Mouse (Mus musculus): ENCODE data around the gene Slco1a4. TPM values are rescaled to one million over a fixed set of nuclear protein-coding genes. Genes with fewer than 3 reads are reported as not detected.

Slco1a4 gene
- 0.30 and 0.50 TPM in 2 replicates for polyA plus RNA-seq (2012; rRNA removed)

DNA sequence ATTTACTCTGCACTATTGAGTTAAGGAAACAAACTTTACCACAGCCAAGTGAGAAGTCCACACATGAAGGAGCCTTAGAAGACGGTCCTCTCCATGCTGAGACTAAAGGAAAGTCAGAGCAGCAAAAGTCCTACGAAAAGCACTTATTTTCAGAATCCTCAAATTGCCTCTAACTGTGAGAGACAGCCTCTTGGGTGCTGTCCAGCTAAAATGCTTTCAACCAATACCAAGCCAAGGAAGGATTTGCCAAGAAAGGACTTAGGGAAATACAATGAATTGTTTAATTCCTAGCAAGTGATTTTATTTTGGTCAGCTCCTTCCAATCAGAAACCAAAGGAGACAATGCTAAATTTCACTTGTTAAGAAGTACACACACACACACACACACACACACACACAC is at the start of gene Slco1a4:
Gene Slco1a4, minus strand, starts transcription at position 115 of the 400 bp plus-strand sequence.

DNA sequence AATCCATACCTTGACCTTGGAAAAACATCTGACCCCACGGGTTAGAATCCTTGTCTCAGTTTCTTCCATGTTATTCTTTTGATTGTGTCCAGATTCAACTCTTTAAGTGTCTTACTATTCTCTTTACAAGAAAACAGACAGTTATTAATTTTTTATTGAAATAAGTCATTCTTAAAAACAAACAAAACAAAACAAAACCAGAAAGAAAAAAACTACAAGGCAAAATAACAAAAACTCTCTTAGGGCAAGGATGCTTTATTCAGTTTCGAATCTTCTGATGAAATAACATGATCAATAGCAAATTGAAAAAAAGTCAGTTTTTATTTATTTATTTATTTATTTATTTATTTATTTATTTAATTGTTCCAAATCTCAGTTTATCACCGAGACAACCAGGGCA is 82.3 kb downstream of the Slco1a4 start, which contains the start of gene Gm5724:
Gene Gm5724, minus strand, starts transcription at position 101 of the 400 bp plus-strand sequence.

Other genes starting within 250 kb of the Slco1a4 start
- gene Slco1b2, start 226.7 kb downstream of the Slco1a4 start, polyA plus RNA-seq (2012; rRNA removed): not detected in 2 replicates
- gene Gm5724, start 82.4 kb downstream of the Slco1a4 start, polyA plus RNA-seq (2012; rRNA removed): not detected in 2 replicates
- not detected in 2 replicates for gene Slco1a1, start 90.8 kb upstream of the Slco1a4 start, polyA plus RNA-seq (2012; rRNA removed)
- not detected in 2 replicates for gene Gm6614, start 155.2 kb upstream of the Slco1a4 start, polyA plus RNA-seq (2012; rRNA removed)